Mouse (Mus musculus) thymus, postnatal 4 days (tissue): Measurements from ENCODE around the gene Arpp19.

Experiments
- DNase-seq: peaks from one replicate; pipeline ENCODE4 v3.0.0; 2021

Gene Arpp19

DNA sequence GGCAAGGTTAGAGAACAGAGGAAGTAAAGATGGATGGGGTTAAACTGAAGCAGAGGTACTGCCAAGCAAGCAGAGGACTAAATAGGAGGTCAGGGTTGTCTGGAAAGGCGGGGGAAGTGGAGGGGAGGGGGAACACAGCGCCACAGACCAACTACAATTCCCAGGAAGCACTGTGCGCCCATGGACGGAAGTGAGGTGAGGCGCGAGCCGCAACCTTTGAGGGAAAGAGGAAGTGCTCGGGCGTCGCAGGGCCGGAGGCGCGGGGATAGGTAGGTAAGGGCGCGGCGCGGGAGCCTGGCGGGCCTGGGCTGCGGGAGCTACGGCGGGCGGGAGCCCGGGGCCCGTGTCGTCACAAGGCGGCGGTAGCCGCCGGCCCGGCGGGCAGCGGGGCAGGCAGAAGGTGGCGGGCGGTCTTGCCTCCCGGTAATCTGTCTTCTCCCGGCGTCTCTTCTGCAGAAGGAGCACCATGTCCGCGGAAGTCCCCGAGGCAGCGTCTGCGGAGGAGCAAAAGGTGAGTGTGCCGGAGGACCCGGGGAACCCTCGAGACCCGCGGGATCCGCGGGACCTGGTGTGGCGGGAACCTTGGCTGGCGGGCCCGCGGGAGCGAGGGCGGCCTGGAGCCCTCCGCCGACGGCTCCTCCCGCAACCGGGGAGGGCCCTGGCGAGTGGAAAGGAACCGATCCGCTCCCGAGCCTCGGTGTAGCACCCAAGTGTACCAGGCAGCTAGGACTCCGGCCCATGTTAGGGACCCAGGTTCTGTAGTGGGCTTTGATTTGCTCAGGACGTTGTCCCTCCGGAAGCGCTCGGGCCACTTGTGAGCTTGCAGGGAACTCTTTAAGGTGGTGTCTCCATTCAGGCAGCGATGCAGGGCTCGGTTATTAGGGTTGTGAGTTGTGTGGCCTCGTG is at the start of gene Arpp19:
TSS of gene Arpp19 (plus strand) at position 164 of the 906 bp plus-strand sequence.
- DNase-seq, result peak; percentile 86

DNA sequence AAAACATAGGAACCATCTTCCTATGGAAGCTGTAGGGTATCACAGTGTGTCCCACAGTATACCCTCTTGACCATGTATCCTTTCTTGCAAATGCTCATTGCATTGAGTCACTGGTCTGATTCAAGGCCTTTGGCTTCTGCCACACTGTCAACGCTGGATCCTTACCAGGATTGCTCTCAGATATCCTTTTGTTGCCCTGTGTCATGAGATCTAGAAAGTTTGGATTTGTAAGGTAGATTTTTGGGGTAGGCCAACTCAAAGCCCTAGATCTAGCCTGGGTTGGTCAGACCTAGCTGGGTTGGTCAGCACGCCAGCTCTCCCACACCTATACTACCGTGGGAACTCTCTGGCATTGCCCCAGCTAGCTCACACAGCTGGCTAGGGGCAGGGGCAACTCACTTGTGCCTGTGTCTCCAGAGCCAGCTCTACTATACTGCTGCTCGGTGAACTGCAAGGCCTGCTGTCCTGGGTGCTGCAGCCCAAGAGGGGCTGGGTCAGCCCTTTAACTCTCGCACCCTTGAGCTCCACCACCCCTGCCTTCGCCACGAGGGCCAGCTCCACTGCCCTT is 48.4 kb upstream of the Arpp19 start:
- no peak for DNase-seq

DNA sequence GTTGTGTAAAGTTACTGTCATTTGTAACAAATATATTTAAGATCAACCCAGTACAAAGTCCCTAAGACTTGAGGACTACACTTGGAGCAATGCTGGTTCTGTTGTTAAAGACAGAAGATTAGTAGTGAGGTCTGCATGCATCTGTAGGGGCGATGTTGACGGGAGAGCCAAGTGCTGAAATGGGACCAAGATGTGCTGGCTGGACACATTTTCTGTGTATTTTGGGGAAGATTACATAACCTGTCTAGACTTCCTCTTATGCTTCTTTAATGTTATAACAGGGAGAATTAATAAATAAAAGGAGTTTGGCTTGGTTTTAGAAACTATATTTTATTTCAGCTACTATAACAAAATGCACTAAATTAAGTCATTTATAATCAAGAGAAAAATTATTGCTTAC is 47.4 kb upstream of the Arpp19 start:
- no peak for DNase-seq

DNA sequence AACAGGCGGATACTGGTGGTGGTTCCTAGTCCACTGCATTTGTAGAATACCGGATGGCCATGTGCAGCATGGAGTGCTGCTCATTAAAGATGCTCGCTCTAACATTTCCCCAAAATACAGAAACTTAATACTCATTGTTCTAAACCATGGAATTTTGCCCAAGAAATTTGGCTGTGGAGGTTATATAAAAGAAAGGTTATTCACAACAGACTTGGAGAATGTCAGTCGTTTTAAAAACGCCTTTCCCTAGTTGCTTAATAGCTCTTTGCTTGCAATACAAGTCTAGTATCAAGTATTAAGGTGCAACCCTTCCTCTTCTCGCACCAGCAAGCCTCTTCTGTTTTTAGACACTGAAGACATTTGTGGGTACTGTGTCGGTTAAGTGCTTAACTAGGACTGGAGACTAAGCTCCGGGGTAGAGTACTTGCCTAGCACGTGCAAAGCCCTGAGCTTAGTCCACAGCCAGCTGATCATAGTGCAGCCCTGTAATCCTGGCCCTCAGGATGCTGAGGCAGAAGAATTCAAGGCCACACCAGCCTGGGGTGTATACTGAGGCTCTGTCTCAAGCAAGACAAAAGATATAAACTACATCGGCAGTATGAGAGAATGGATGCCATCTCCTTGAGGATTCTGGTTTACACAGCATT is 42.7 kb upstream of the Arpp19 start:
- no peak for DNase-seq

DNA sequence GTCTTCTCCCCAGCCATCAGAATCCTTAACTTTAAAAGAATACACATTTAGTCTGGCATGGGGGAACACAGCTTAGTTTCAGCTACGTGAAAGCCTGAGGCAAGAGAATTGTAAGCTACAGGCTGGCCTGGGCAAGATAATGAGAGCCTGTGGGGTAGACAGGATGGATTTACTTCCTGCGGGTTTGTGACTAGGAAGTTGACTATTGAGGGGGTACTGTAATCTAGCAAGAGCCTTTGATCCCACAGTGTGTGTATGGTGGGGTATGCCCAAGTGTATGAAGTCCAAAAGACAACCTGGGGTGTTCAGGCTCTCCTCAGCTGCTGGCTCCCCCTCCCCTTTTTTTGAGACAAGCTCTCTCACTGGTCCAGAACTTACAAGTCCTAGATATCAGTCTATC is 41.1 kb upstream of the Arpp19 start:
- DNase-seq, result no peak

GRCm38 (mm10) chr9:74997976-74998375 is 39.4 kb upstream of the Arpp19 start:
- DNase-seq, result no peak

DNA sequence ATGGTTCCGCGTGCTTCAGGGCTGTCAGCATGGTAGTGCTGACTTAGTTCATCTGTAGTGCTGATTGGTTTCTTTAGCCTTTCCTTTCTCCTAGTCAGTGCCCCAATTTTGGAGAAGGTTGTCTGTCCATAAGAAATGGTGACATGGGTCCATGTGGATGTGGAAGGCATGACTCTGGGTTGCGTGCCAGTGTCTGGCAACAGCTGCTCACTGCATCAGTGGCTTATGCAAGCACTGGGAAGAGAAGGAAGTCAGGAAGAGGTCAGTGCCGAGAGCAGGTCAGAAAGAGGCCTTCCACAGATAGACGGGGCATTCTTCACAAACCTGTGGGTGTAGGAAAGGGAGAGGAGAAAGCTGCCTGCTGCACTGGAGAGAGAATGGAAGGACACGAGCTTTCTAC is 36.4 kb upstream of the Arpp19 start:
- DNase-seq, result no peak

GRCm38 (mm10) chr9:75001611-75002204 is 35.7 kb upstream of the Arpp19 start:
- no peak for DNase-seq

GRCm38 (mm10) chr9:75002262-75002661 is 35.2 kb upstream of the Arpp19 start:
- no peak for DNase-seq

DNA sequence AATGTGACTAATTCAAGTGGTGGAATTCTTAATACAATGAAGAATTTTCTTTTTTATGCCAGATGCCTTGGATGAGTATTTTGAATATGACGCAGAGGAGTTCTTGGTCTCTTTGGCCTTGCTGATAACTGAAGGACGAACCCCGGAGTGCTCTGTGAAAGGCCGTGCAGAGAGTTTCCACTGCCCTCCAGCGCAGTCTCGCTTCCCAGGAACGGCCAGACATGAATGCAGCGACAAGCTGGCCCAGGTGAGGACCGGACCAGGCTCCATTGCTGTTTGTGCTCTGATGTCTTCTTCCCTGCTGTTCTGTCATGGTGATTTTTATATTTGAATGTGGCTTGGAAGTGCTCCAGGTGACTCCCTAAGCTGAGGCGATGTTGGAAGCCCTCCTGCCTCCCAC is 33.2 kb upstream of the Arpp19 start:
- no peak for DNase-seq

- DNase-seq, result no peak
Observed at GRCm38 (mm10) chr9:75016591-75016990, 20.8 kb upstream of the Arpp19 start.

- DNase-seq, result no peak
Observed at GRCm38 (mm10) chr9:75019181-75019580, 18.2 kb upstream of the Arpp19 start.

- no peak for DNase-seq
Observed at GRCm38 (mm10) chr9:75019592-75019991, 17.8 kb upstream of the Arpp19 start.

- DNase-seq, result no peak
Observed at GRCm38 (mm10) chr9:75020561-75020960, 16.9 kb upstream of the Arpp19 start.

- DNase-seq, result no peak
Observed at GRCm38 (mm10) chr9:75022546-75022945, 14.9 kb upstream of the Arpp19 start.

- no peak for DNase-seq
Observed at GRCm38 (mm10) chr9:75023150-75023894, 14.1 kb upstream of the Arpp19 start.

DNA sequence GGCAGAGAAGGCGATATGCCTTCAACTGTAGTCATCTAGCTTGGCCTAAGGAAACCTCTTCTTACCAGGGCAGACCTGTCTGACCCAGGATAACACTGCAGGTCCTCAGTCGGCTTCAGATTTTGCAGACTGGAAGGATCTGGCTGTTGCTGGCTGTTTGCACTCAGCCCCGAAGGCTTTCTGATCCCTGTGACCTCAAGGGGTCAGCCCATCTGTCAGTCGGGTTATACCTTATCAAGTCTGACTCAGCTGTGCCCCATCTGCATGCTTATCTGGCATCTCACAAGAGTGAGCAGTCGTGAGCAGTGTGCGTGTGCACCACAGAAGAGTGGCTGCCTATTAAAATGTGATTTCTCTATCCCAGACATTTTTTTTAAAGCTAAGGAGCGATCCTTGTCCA is 13.3 kb upstream of the Arpp19 start:
- DNase-seq, result no peak

DNA sequence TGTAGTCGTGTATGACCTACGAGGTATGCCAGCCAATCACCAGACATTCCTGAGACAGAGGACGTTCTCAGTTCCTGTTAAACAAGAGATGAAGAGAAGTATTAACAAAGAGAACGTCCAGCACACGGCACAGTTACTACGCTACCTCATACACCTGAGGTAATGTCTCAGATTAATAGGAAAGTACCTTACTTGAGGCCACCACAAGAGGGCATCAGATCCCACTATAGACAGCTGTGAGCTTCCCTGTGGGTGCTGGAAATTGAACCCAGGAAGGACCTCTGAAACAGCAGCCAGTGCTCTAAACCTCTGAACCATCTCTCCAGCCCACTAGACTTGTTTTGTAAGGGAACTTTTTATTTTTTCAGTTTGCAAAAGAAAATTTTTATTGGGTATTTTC is 11.7 kb upstream of the Arpp19 start:
- DNase-seq, result peak; percentile 25

GRCm38 (mm10) chr9:75032408-75032807 is 5.0 kb upstream of the Arpp19 start:
- DNase-seq, result no peak

DNA sequence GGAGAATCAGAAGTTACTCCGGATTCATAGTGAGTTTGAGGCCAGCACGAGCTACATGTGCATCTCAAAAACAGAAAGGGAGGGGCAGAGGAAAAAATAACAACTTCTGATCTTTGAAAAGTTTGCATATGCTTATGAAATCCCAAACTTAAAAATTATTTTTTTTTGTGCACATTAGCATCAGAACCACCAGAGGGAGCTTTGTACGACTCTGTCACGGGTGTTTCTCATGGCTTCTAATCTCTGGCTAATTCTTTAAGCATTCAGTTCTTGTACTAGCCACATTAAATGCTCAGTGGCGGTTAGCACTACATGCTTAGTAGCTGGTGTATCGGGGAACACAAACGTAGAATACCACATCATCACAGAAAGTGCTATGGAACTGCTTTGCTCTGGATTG is 4.3 kb upstream of the Arpp19 start:
- DNase-seq, result no peak

DNA sequence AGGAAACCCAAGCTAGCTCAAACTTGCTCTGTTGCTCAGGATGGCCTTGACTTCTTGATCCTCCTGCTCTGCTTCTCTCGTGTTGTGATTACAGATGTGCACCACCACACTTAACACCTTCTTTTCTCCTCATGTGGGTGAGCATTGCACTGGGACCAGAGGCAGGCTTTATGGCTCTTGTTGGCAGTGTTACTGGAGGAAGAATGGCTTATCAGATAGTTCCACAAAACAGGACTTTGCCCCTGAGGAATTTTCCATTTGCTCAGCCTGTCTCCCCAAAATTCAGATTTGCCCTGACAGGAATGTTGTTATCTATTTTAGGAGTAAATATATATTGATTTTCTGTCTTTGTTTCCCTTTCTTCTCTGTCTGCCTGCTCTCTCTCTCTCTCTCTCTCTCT is 2.7 kb upstream of the Arpp19 start:
- DNase-seq, result no peak

DNA sequence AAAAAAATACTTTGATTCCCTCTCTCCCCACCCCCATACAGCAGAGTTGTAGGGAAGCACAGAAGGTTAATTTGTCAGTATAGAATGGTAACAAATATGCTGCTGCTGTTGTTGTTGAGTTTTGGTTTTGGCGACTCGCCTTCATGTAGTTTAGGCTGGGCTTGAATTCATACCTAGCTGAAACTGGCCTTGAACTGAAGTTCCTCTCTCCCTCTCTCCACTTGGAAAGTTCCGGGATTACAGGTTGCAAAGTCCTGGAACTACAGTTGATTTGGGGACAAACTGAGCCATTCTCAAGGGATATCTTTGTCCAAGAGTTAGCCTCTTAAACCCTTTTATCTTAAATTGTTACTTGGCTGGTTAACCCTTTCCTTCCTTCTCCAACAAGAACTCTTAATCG is 1.5 kb upstream of the Arpp19 start:
- no peak for DNase-seq

DNA sequence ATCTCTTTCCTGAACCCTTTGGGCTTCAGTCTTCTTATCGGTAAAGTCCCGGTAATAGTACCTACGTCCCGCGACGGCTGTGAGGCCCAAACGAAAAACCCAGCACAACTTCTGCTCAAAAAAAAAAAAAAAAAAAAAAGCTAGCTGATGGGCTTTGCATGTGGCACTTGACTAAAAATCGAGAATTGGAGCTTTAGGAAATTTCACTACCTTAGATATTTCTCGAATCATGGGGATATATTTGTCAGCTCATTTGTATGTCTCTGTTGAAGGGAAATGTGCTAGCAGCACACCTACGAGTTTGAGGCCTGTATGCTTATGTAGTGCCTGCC is 909 bp downstream of the Arpp19 start:
- DNase-seq, result no peak
